Mouse (Mus musculus) CH12.LX (cell line): ENCODE measurements around the gene Abca4. TPM values are rescaled to one million over a fixed set of nuclear protein-coding genes. Genes with fewer than 3 reads are reported as not detected.
A peak's percentile ranks its signal among the peaks of the same experiment; 100 is the strongest.

Experiments used
- DNase-seq: peaks from one replicate; pipeline ENCODE4 v3.0.0-alpha.2; 2013; ENCODE audit errors: extremely low read depth
- H3K27ac ChIP-seq: 2 replicates; pipeline ENCODE4 v1.5.1; 2012; ENCODE audit warnings: low read depth, mild to moderate bottlenecking, control low read depth, moderate library complexity; ENCODE audit not compliant: insufficient read depth
- H3K27me3 ChIP-seq: replicated peaks from 2 replicates; pipeline ENCODE3; 2012; ENCODE audit warnings: inconsistent platforms
- H3K36me3 ChIP-seq, 2 experiments: replicated peaks in 1 of 2; 2 replicates each; pipeline versions ENCODE3 to v1.6.1; 2012; ENCODE audit warnings: inconsistent platforms in 1 of 2, low read length in 1 of 2, mild to moderate bottlenecking in 1 of 2, mixed read lengths in 1 of 2, moderate library complexity in 1 of 2; ENCODE audit not compliant: control insufficient read depth in 1 of 2, insufficient read depth in 1 of 2
- H3K4me1 ChIP-seq, 2 experiments: 2 replicates each; pipeline ENCODE4 v1.6.1; 2012; ENCODE audit warnings: inconsistent platforms in 1 of 2, moderate library complexity in 1 of 2; ENCODE audit not compliant: insufficient read depth in 2 of 2, control insufficient read depth in 1 of 2
- H3K4me2 ChIP-seq: 2 replicates; pipeline ENCODE4 v1.6.1; 2012; ENCODE audit warnings: low read depth, mild to moderate bottlenecking, control low read depth; ENCODE audit not compliant: poor library complexity, insufficient read depth, severe bottlenecking
- H3K4me3 ChIP-seq, 3 experiments: fragments of 150-350 bp in 1 of 3; sonication (generic) in 1 of 3; replicated peaks in 1 of 3; 2 replicates each; pipeline versions ENCODE3 to v1.5.1; 2011 to 2012; ENCODE audit warnings: low read depth in 2 of 3, low read length in 2 of 3, mild to moderate bottlenecking in 2 of 3, moderate library complexity in 2 of 3, control low read depth in 1 of 3, improper control_type of control experiment in 1 of 3, inconsistent platforms in 1 of 3, mixed read lengths in 1 of 3; ENCODE audit not compliant: poor library complexity in 1 of 3
- H3K79me2 ChIP-seq: replicated peaks from 2 replicates; pipeline ENCODE4 v1.6.1; 2012; ENCODE audit warnings: mild to moderate bottlenecking, moderate library complexity; ENCODE audit not compliant: control insufficient read depth, poor library complexity, insufficient read depth, severe bottlenecking; ENCODE audit errors: extremely low read depth
- H3K9ac ChIP-seq: 2 replicates; pipeline ENCODE4 v1.6.1; 2012; ENCODE audit warnings: low read depth, mild to moderate bottlenecking, control low read depth, moderate library complexity; ENCODE audit not compliant: insufficient read depth
- H3K9me3 ChIP-seq: replicated peaks from 2 replicates; pipeline ENCODE3; 2012; ENCODE audit warnings: low read length, inconsistent platforms, mixed read lengths
- BHLHE40 ChIP-seq: IDR thresholded peaks from 2 replicates; pipeline ENCODE4 v1.6.1; 2011; ENCODE audit warnings: mild to moderate bottlenecking, low read depth, low read length, improper control_type of control experiment
- CHD1 ChIP-seq: IDR thresholded peaks from 2 replicates; pipeline ENCODE4 v1.6.1; 2012; ENCODE audit warnings: low read depth, low read length, improper control_type of control experiment, inconsistent platforms
- CHD2 ChIP-seq: IDR thresholded peaks from 2 replicates; pipeline ENCODE4 v1.6.1; 2011; ENCODE audit warnings: low read length, improper control_type of control experiment
- CTCF ChIP-seq, 2 experiments: IDR thresholded peaks in 1 of 2; conservative IDR thresholded peaks in 1 of 2; 2 replicates each; pipeline ENCODE4 v1.5.1; 2011 to 2012; ENCODE audit warnings: low read depth in 2 of 2, low read length in 2 of 2, improper control_type of control experiment in 1 of 2, inconsistent platforms in 1 of 2, mild to moderate bottlenecking in 1 of 2, moderate library complexity in 1 of 2
- E2F4 ChIP-seq: IDR thresholded peaks from 2 replicates; pipeline ENCODE4 v1.6.1; 2011; ENCODE audit warnings: low read depth, low read length, improper control_type of control experiment; ENCODE audit not compliant: insufficient replicate concordance
- ELF1 ChIP-seq: IDR thresholded peaks from 2 replicates; pipeline ENCODE4 v1.6.1; 2014; ENCODE audit warnings: low read depth, mild to moderate bottlenecking, inconsistent platforms, low read length, improper control_type of control experiment
- EP300 ChIP-seq: IDR thresholded peaks from 2 replicates; pipeline ENCODE4 v1.6.1; 2011; ENCODE audit warnings: low read length, improper control_type of control experiment
- ETS1 ChIP-seq: conservative IDR thresholded peaks from 2 replicates; pipeline ENCODE4 v1.6.1; 2012; ENCODE audit warnings: low read depth, mild to moderate bottlenecking, inconsistent platforms, low read length, improper control_type of control experiment, moderate library complexity
- GABPA ChIP-seq: IDR thresholded peaks from 2 replicates; pipeline ENCODE4 v1.6.1; 2012; ENCODE audit warnings: low read depth, low read length, improper control_type of control experiment, inconsistent platforms; ENCODE audit not compliant: insufficient replicate concordance
- HCFC1 ChIP-seq: IDR thresholded peaks from 2 replicates; pipeline ENCODE4 v1.6.1; 2012; ENCODE audit warnings: low read depth, mild to moderate bottlenecking, inconsistent platforms, low read length, improper control_type of control experiment
- IRF4 ChIP-seq: IDR thresholded peaks from 2 replicates; pipeline ENCODE4 v1.6.1; 2014; ENCODE audit warnings: low read depth, mild to moderate bottlenecking, inconsistent platforms, low read length, improper control_type of control experiment
- JUN ChIP-seq: IDR thresholded peaks from 2 replicates; pipeline ENCODE4 v1.6.1; 2011; ENCODE audit warnings: low read depth, mild to moderate bottlenecking, low read length, improper control_type of control experiment, moderate library complexity; ENCODE audit not compliant: insufficient read depth
- JUND ChIP-seq: conservative IDR thresholded peaks from 2 replicates; pipeline ENCODE4 v1.6.1; 2011; ENCODE audit warnings: low read depth, low read length, improper control_type of control experiment
- KAT2A ChIP-seq: IDR thresholded peaks from 2 replicates; pipeline ENCODE4 v1.6.1; 2012; ENCODE audit warnings: low read length, improper control_type of control experiment, inconsistent platforms; ENCODE audit not compliant: insufficient replicate concordance
- MAFK ChIP-seq: IDR thresholded peaks from 2 replicates; pipeline ENCODE4 v1.6.1; 2011; ENCODE audit warnings: low read length, improper control_type of control experiment; ENCODE audit not compliant: insufficient replicate concordance
- MAX ChIP-seq: IDR thresholded peaks from 2 replicates; pipeline ENCODE4 v1.6.1; 2011; ENCODE audit warnings: low read length, improper control_type of control experiment
- MAZ ChIP-seq: IDR thresholded peaks from 2 replicates; pipeline ENCODE4 v1.6.1; 2012; ENCODE audit warnings: low read depth, mild to moderate bottlenecking, inconsistent platforms, low read length, improper control_type of control experiment, moderate library complexity
- MEF2A ChIP-seq: IDR thresholded peaks from 2 replicates; pipeline ENCODE4 v1.6.1; 2014; ENCODE audit warnings: low read depth, mild to moderate bottlenecking, inconsistent platforms, low read length, improper control_type of control experiment, borderline replicate concordance
- MXI1 ChIP-seq: IDR thresholded peaks from 2 replicates; pipeline ENCODE4 v1.6.1; 2011; ENCODE audit warnings: mild to moderate bottlenecking, low read depth, low read length, improper control_type of control experiment
- MYC ChIP-seq: IDR thresholded peaks from 2 replicates; pipeline ENCODE4 v1.6.1; 2011; ENCODE audit warnings: low read depth, mild to moderate bottlenecking, improper control_type of control experiment, low read length
- NELFE ChIP-seq: IDR thresholded peaks from 2 replicates; pipeline ENCODE4 v1.6.1; 2011; ENCODE audit warnings: low read depth, low read length, improper control_type of control experiment
- NRF1 ChIP-seq: IDR thresholded peaks from 2 replicates; pipeline ENCODE4 v1.6.1; 2014; ENCODE audit warnings: low read depth, mild to moderate bottlenecking, inconsistent platforms, low read length, improper control_type of control experiment, moderate library complexity
- PAX5 ChIP-seq: IDR thresholded peaks from 2 replicates; pipeline ENCODE4 v1.6.1; 2012; ENCODE audit warnings: low read length, inconsistent platforms, mixed read lengths
- POLR2A ChIP-seq: IDR thresholded peaks from 2 replicates; pipeline ENCODE4 v1.6.1; 2011; ENCODE audit warnings: low read depth, mild to moderate bottlenecking, improper control_type of control experiment, low read length
- POLR2AphosphoS2 ChIP-seq: IDR thresholded peaks from 2 replicates; pipeline ENCODE4 v1.6.1; 2011; ENCODE audit warnings: low read depth, low read length, improper control_type of control experiment
- RAD21 ChIP-seq: IDR thresholded peaks from 2 replicates; pipeline ENCODE4 v1.6.1; 2011; ENCODE audit warnings: low read depth, mild to moderate bottlenecking, low read length, improper control_type of control experiment, moderate library complexity
- RCOR1 ChIP-seq: conservative IDR thresholded peaks from 2 replicates; pipeline ENCODE4 v1.6.1; 2012; ENCODE audit warnings: low read depth, mild to moderate bottlenecking, inconsistent platforms, low read length, improper control_type of control experiment
- SIN3A ChIP-seq: IDR thresholded peaks from 2 replicates; pipeline ENCODE4 v1.6.1; 2012; ENCODE audit warnings: low read length, improper control_type of control experiment, inconsistent platforms
- SMC3 ChIP-seq: IDR thresholded peaks from 2 replicates; pipeline ENCODE4 v1.6.1; 2011; ENCODE audit warnings: low read depth, low read length, improper control_type of control experiment
- TBP ChIP-seq: conservative IDR thresholded peaks from 2 replicates; pipeline ENCODE4 v1.6.1; 2011; ENCODE audit warnings: low read depth, low read length, improper control_type of control experiment
- TCF12 ChIP-seq: IDR thresholded peaks from 2 replicates; pipeline ENCODE4 v1.6.1; 2014; ENCODE audit warnings: low read depth, mild to moderate bottlenecking, inconsistent platforms, low read length, improper control_type of control experiment
- UBTF ChIP-seq: IDR thresholded peaks from 2 replicates; pipeline ENCODE4 v1.6.1; 2012; ENCODE audit warnings: low read depth, mild to moderate bottlenecking, inconsistent platforms, low read length, improper control_type of control experiment, moderate library complexity
- USF1 ChIP-seq: IDR thresholded peaks from 2 replicates; pipeline ENCODE4 v1.6.1; 2014; ENCODE audit warnings: low read depth, mild to moderate bottlenecking, inconsistent platforms, low read length, improper control_type of control experiment
- USF2 ChIP-seq: conservative IDR thresholded peaks from 2 replicates; pipeline ENCODE4 v1.6.1; 2011; ENCODE audit warnings: low read depth, low read length, improper control_type of control experiment
- ZC3H11A ChIP-seq: IDR thresholded peaks from 2 replicates; pipeline ENCODE4 v1.6.1; 2012; ENCODE audit warnings: low read depth, mild to moderate bottlenecking, inconsistent platforms, low read length, improper control_type of control experiment
- ZKSCAN1 ChIP-seq: IDR thresholded peaks from 2 replicates; pipeline ENCODE4 v1.6.1; 2012; ENCODE audit warnings: low read depth, inconsistent platforms, low read length, improper control_type of control experiment, borderline replicate concordance
- ZMIZ1 ChIP-seq: IDR thresholded peaks from 2 replicates; pipeline ENCODE4 v1.6.1; 2012; ENCODE audit warnings: low read depth, mild to moderate bottlenecking, inconsistent platforms, low read length, improper control_type of control experiment
- ZNF384 ChIP-seq: IDR thresholded peaks from 2 replicates; pipeline ENCODE4 v1.6.1; 2012; ENCODE audit warnings: low read depth, low read length, improper control_type of control experiment, inconsistent platforms
- dilution Hi-C: fragments of 300-500 bp; cut with MboI; formaldehyde crosslinking; loops from 2 replicates; pipeline ENCODE4 v1.14.3; 2020; ENCODE audit warnings: low sequenced_read_pairs; ENCODE audit not compliant: extremely low pct_unique_long_range_greater_than_20kb, extremely low pct_ligation_motif_present
- in situ Hi-C: fragments of 300-500 bp; cut with MboI; formaldehyde crosslinking; loops from 3 replicates; pipeline ENCODE4 v1.14.3; 2019; ENCODE audit warnings: low sequenced_read_pairs, low pct_ligation_motif_present, low pct_unique_long_range_greater_than_20kb, mixed read lengths
- polyA plus RNA-seq: library from polyadenylated mRNA; unstranded; fragments of >175 nt; gene quantifications from 2 replicates; pipeline ENCODE4 v1.2.1, GENCODE M21; 2012; ENCODE audit warnings: low read depth; ENCODE audit not compliant: insufficient read length
- total RNA-seq, 2 experiments: library from RNA; depleted of rRNA; stranded (reverse); fragments of 300-350 nt in 1 of 2; fragments of >200 nt in 1 of 2; gene quantifications; 2 replicates each; pipeline ENCODE4 v1.2.3; 2012 to 2014

Abca4 gene
- total and polyA plus RNA-seq, 3 experiments, result 0.34 to 0.57 (median 0.46) TPM

GRCm38 (mm10) chr3:122140589-122141400, 96.6 kb downstream of the Abca4 start:
- Histone ChIP-seq H3K4me3 (no peak overlapping the region), H3K9ac (no peak overlapping the region), H3K4me1 (no peaks in the 10 kb centered on the region), H3K27me3 (no peaks in the 10 kb centered on the region), H3K79me2 (no peaks in the 10 kb centered on the region), H3K4me2 (no peak overlapping the region; the same call in 1 of the 2 replicates), H3K9me3 (no peaks in the 10 kb centered on the region), H3K27ac (no peak overlapping the region), H3K36me3 (no peaks in the 10 kb centered on the region)
- in situ Hi-C loops (loop anchor here (5.0 to 25.0 kb wide), 3 partner anchors 186 to 603 kb away; partner anchors contain the start of genes Arhgap29 and Slc44a3), dilution Hi-C loops (no loop called here)
- DNase-seq, result peak; percentile 61
- no peak for TF ChIP-seq UBTF
- TF ChIP-seq JUN, result no peak
- peak; percentile 94 for TF ChIP-seq SMC3
- no peak for TF ChIP-seq CHD1
- peak; percentile 87 for TF ChIP-seq ZC3H11A
- TF ChIP-seq CHD2, result no peak
- no peak for TF ChIP-seq MXI1
- no peak for TF ChIP-seq ZNF384
- no peak for TF ChIP-seq GABPA
- TF ChIP-seq USF2, result no peak
- 0 out of 2 replicates have a peak, but pooled peaks have one; percentile 21 for TF ChIP-seq NRF1
- TF ChIP-seq RCOR1, result no peak
- TF ChIP-seq ZKSCAN1, result no peak
- TF ChIP-seq SIN3A, result peak; percentile 45; the same call in 1 of the 2 replicates
- TF ChIP-seq JUND, result no peak
- TF ChIP-seq IRF4, result peak; percentile 24; the same call in 1 of the 2 replicates
- peak; percentile 56 to 88 for TF ChIP-seq CTCF (conservative IDR thresholded peaks at IDR 0.05 in 1 of 2, IDR thresholded peaks at IDR 0.05 in 1 of 2; ENCODE audit: low read depth in 2 of 2, low read length in 2 of 2)
- TF ChIP-seq NELFE, result peak; percentile 42; the same call in 1 of the 2 replicates
- no peak for TF ChIP-seq ELF1
- no peak for TF ChIP-seq MAFK
- no peak for TF ChIP-seq EP300
- TF ChIP-seq ZMIZ1, result no peak
- no peak for TF ChIP-seq USF1
- no peak for TF ChIP-seq PAX5
- no peak for TF ChIP-seq TBP
- no peak for TF ChIP-seq ETS1
- TF ChIP-seq MAZ, result no peak
- TF ChIP-seq MAX, result no peak
- TF ChIP-seq HCFC1, result no peak
- no peak for TF ChIP-seq MEF2A
- no peak for TF ChIP-seq BHLHE40
- TF ChIP-seq KAT2A, result no peak
- no peak for TF ChIP-seq MYC
- no peak for TF ChIP-seq POLR2AphosphoS2
- TF ChIP-seq POLR2A, result no peak
- 0 out of 2 replicates have a peak, but pooled peaks have one; percentile 25 for TF ChIP-seq TCF12
- TF ChIP-seq RAD21, result peak; percentile 90
- TF ChIP-seq E2F4, result no peak
